Mouse (Mus musculus) lung, embryonic 14.5 days (tissue): Measurements from ENCODE around the gene Psma7. TPM values are rescaled to one million over a fixed set of nuclear protein-coding genes. Genes with fewer than 3 reads are reported as not detected.

Source experiments
- ATAC-seq: fragments of 200-750 bp; cut with Nextera tagmentation; 2 replicates; pipeline ENCODE4 v1.8.0; 2017; ENCODE audit warnings: mild to moderate bottlenecking, moderate TSS enrichment, moderate library complexity; ENCODE audit not compliant: insufficient read depth
- DNase-seq: peaks from one replicate; pipeline ENCODE4 v3.0.0-alpha.2; 2015
- H3K27ac ChIP-seq: fragments of 300-500 bp; sonication (generic); 2 replicates; pipeline ENCODE4 v1.5.1; 2014; ENCODE audit warnings: low read depth, mild to moderate bottlenecking, moderate library complexity
- H3K27me3 ChIP-seq: fragments of 300-500 bp; sonication (generic); 2 replicates; pipeline ENCODE4 v1.6.1; 2014; ENCODE audit warnings: low read length, control low read depth; ENCODE audit not compliant: insufficient read depth
- H3K36me3 ChIP-seq: fragments of 300-500 bp; sonication (generic); 2 replicates; pipeline ENCODE4 v1.6.1; 2014; ENCODE audit warnings: control low read depth; ENCODE audit not compliant: insufficient read depth
- H3K4me1 ChIP-seq: fragments of 300-500 bp; sonication (generic); 2 replicates; pipeline ENCODE4 v1.6.1; 2014; ENCODE audit warnings: antibody characterized with exemption, control low read depth; ENCODE audit not compliant: insufficient read depth
- H3K4me2 ChIP-seq: fragments of 300-500 bp; sonication (generic); 2 replicates; pipeline ENCODE4 v1.6.1; 2014; ENCODE audit warnings: mild to moderate bottlenecking
- H3K4me3 ChIP-seq: fragments of 300-500 bp; sonication (generic); 2 replicates; pipeline ENCODE4 v1.5.1; 2014; ENCODE audit warnings: low read depth, low read length
- H3K9ac ChIP-seq: fragments of 300-500 bp; sonication (generic); 2 replicates; pipeline ENCODE4 v1.6.1; 2014
- H3K9me3 ChIP-seq: fragments of 300-500 bp; sonication (generic); 2 replicates; pipeline ENCODE4 v1.6.1; 2016; ENCODE audit warnings: low read depth, low read length, control low read depth
- CTCF ChIP-seq: IDR thresholded peaks from 2 replicates; pipeline ENCODE4 v1.5.1; 2016; ENCODE audit warnings: antibody characterized with exemption, low read depth
- WGBS: fragments of 180-500 bp; shearing (Covaris S2); extraction: QIAGEN DNeasy Blood & Tissue Kit; methylation state at CpG from one replicate; pipeline ENCODE4 v1.1.7; 2014; 5-methylcytosine and 5-hydroxymethylcytosine counted together
- polyA plus RNA-seq: library from polyadenylated mRNA; unstranded; fragments of >200 nt; fragmentation: Nextera tagmentation; extraction: Ambion mirVana; gene quantifications from 2 replicates; pipeline ENCODE4 v1.2.1, GENCODE M21; 2014

The Psma7 gene
- polyA plus RNA-seq, 1 experiment from 2014 or later: 548 TPM

GRCm38 (mm10) chr2:180042858-180043515, 754 bp upstream of the Psma7 start:
- no peaks in the 10 kb centered on the region for H3K9me3 ChIP-seq
- DNase-seq (peak; percentile 82), ATAC-seq (peak; percentile 71)
- H3K4me3 ChIP-seq: peak overlapping the region; percentile 99
- H3K27me3 ChIP-seq: no peaks in the 10 kb centered on the region
- 1% methylated on average over 59 of the region's 66 CpGs for WGBS
- no peak for TF ChIP-seq CTCF
- H3K27ac ChIP-seq: peak overlapping the region; percentile 90
- peaks cover 13% of the 10 kb centered on the region for H3K4me1 ChIP-seq
- H3K9ac ChIP-seq: peak overlapping the region; percentile 87
- H3K4me2 ChIP-seq: peak overlapping the region; percentile 91
- peaks cover 18% of the 10 kb centered on the region for H3K36me3 ChIP-seq

- ATAC-seq (peak; percentile 36), DNase-seq (peak; percentile 51)
- Histone ChIP-seq H3K9ac (peak overlapping the region; percentile 87), H3K9me3 (no peaks in the 10 kb centered on the region), H3K4me2 (peak overlapping the region; percentile 91), H3K4me3 (peak overlapping the region; percentile 99), H3K4me1 (peaks cover 13% of the 10 kb centered on the region), H3K27ac (peak overlapping the region; percentile 90), H3K36me3 (peaks cover 31% of the 10 kb centered on the region), H3K27me3 (no peaks in the 10 kb centered on the region)
- no peak for TF ChIP-seq CTCF
- under 1% methylated on average over 60 of the region's 66 CpGs for WGBS
These were observed 517 bp downstream of the Psma7 start for GRCm38 (mm10) chr2:180041577-180042255.

GRCm38 (mm10) chr2:180040406-180040805, 1.8 kb downstream of the Psma7 start:
- Histone ChIP-seq H3K27ac (no peak overlapping the region), H3K4me1 (peaks cover 13% of the 10 kb centered on the region), H3K9me3 (no peaks in the 10 kb centered on the region), H3K4me2 (peak overlapping the region; percentile 91), H3K9ac (no peak overlapping the region; the same call in 1 of the 2 replicates), H3K27me3 (no peaks in the 10 kb centered on the region), H3K4me3 (peak overlapping the region; percentile 99), H3K36me3 (peaks cover 44% of the 10 kb centered on the region)
- WGBS: 41% methylated on average over 6 of the region's 6 CpGs
- DNase-seq (no peak), ATAC-seq (no peak)
- TF ChIP-seq CTCF: no peak

- no peak for ATAC-seq
- 62% methylated on average over 5 of the region's 5 CpGs for WGBS
- TF ChIP-seq CTCF: no peak
These were observed 7.5 kb downstream of the Psma7 start for GRCm38 (mm10) chr2:180034753-180035152.

GRCm38 (mm10) chr2:180033956-180034355, 8.3 kb downstream of the Psma7 start:
- H3K36me3 ChIP-seq: peaks cover 100% of the 10 kb centered on the region
- no peaks in the 10 kb centered on the region for H3K4me1 ChIP-seq
- H3K9ac ChIP-seq: no peak overlapping the region
- WGBS: 61% methylated on average over 3 of the region's 3 CpGs
- H3K27me3 ChIP-seq: no peaks in the 10 kb centered on the region
- DNase-seq: no peak
- H3K4me2 ChIP-seq: no peak overlapping the region
- H3K4me3 ChIP-seq: no peak overlapping the region
- no peaks in the 10 kb centered on the region for H3K9me3 ChIP-seq
- H3K27ac ChIP-seq: no peak overlapping the region
- ATAC-seq: peak; percentile 19
- no peak for TF ChIP-seq CTCF

More at GRCm38 (mm10) chr2:180034753-180035152, 7.5 kb downstream of the Psma7 start:
- H3K4me2 ChIP-seq: no peak overlapping the region
- H3K27me3 ChIP-seq: no peaks in the 10 kb centered on the region
- peaks cover 100% of the 10 kb centered on the region for H3K36me3 ChIP-seq
- no peaks in the 10 kb centered on the region for H3K9me3 ChIP-seq
- H3K27ac ChIP-seq: no peak overlapping the region
- no peaks in the 10 kb centered on the region for H3K4me1 ChIP-seq
- no peak for DNase-seq
- H3K4me3 ChIP-seq: no peak overlapping the region
- H3K9ac ChIP-seq: no peak overlapping the region

GRCm38 (mm10) chr2:180032925-180033324, 9.3 kb downstream of the Psma7 start:
- no peak overlapping the region for H3K4me2 ChIP-seq
- ATAC-seq: no peak
- no peak overlapping the region for H3K4me3 ChIP-seq
- peaks cover 100% of the 10 kb centered on the region for H3K36me3 ChIP-seq
- no peak overlapping the region for H3K27ac ChIP-seq
- WGBS: 75% methylated on average over 3 of the region's 3 CpGs
- peak; percentile 40 for DNase-seq
- no peak overlapping the region for H3K9ac ChIP-seq
- no peaks in the 10 kb centered on the region for H3K27me3 ChIP-seq
- H3K4me1 ChIP-seq: no peaks in the 10 kb centered on the region
- no peaks in the 10 kb centered on the region for H3K9me3 ChIP-seq
- no peak for TF ChIP-seq CTCF

GRCm38 (mm10) chr2:180031270-180031669, 11.0 kb downstream of the Psma7 start:
- H3K4me1 ChIP-seq: peaks cover 11% of the 10 kb centered on the region
- H3K4me2 ChIP-seq: no peak overlapping the region
- no peak overlapping the region for H3K27ac ChIP-seq
- no peak for ATAC-seq
- no peak overlapping the region for H3K4me3 ChIP-seq
- no peaks in the 10 kb centered on the region for H3K27me3 ChIP-seq
- no peaks in the 10 kb centered on the region for H3K9me3 ChIP-seq
- 94% methylated on average over 6 of the region's 6 CpGs for WGBS
- DNase-seq: no peak
- H3K9ac ChIP-seq: no peak overlapping the region
- TF ChIP-seq CTCF: no peak
- H3K36me3 ChIP-seq: peaks cover 95% of the 10 kb centered on the region
